ENCODE assay signal across 23 mouse cellular contexts in the genomic region with DNA sequence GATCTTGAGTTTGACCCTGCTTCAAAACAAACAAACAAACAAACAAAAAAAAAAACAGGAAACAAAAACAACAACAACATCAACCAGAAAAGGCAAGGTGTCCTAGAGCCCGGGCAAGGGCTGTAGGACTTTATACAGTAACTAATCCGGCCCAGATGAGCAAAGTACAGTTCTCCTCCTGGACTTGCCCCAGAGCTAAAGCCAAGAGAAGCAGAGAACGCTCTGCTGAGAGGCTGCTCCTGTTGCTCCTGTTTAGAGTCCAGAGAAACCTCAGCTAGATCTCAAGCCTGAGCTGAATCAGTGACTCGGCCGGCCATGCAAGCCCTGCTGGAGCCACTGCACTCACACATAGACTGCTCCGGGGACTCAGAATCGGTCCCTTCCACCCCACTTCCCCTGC. TPM values are rescaled to one million over a fixed set of nuclear protein-coding genes. Genes with fewer than 3 reads are reported as not detected.
DNase-seq lines count a peak whose midpoint lies in the region; ATAC-seq and TF ChIP-seq lines count a peak whose summit lies in the region.
"Had no signal": no experiment of that assay in that cellular context is flagged by ENCODE, and none has a peak within 500 bp of the region (broad histone marks: within the 10 kb centered on the region; RNA-seq: fewer than 3 reads in every experiment).

No protein-coding gene starts in this region.

- H3K4me1 ChIP-seq in MEL (ENCODE audit: control insufficient read depth in 1 of 2, insufficient read depth in 2 of 2, low read length in 2 of 2) = peaks cover 0 to 8% of the 10 kb centered on the region in 2 experiments; a peak in 2 of 4 replicates
- peaks cover 17% of the 10 kb centered on the region for H3K4me1 ChIP-seq in liver, embryonic 15.5 days (replicated peaks)
- H3K4me1 ChIP-seq: forebrain, embryonic 13.5 days; heart, embryonic 13.5 days; hindbrain, embryonic 15.5 days; midbrain, embryonic 15.5 days had no signal

- no peak for TF ChIP-seq RAD21 in MEL (IDR thresholded peaks at IDR 0.05; ENCODE audit: low read depth, low read length)

- no peak for ATAC-seq in liver, embryonic 15.5 days (ENCODE audit: insufficient read depth)
- ATAC-seq: forebrain, embryonic 13.5 days; midbrain, embryonic 15.5 days had no signal

- no peaks in the 10 kb centered on the region for H3K27me3 ChIP-seq in MEL (ENCODE audit: control insufficient read depth in 1 of 2, insufficient read depth in 2 of 2, low read length in 2 of 2)
- no peaks in the 10 kb centered on the region for H3K27me3 ChIP-seq in liver, embryonic 15.5 days
- H3K27me3 ChIP-seq: forebrain, embryonic 13.5 days; heart, embryonic 13.5 days; hindbrain, embryonic 15.5 days; midbrain, embryonic 15.5 days had no signal

- H3K36me3 ChIP-seq in MEL (ENCODE audit: control insufficient read depth in 1 of 2, insufficient read depth in 2 of 2, low read length in 2 of 2) = peaks cover 0 to 2% of the 10 kb centered on the region in 2 experiments; a peak in 1 of 4 replicates
- H3K36me3 ChIP-seq in liver, embryonic 15.5 days (replicated peaks) = no peaks in the 10 kb centered on the region
- H3K36me3 ChIP-seq: heart, embryonic 13.5 days; hindbrain, embryonic 15.5 days; midbrain, embryonic 15.5 days had no signal

- TF ChIP-seq CTCF in MEL (IDR thresholded peaks at IDR 0.05 in 2 of 3, conservative IDR thresholded peaks at IDR 0.05 in 1 of 3; ENCODE audit: control insufficient read depth in 1 of 3, insufficient read depth in 1 of 3, low read depth in 2 of 3, low read length in 3 of 3, poor library complexity in 1 of 3, severe bottlenecking in 1 of 3) = no peak

- H3K9ac ChIP-seq in MEL (ENCODE audit: control insufficient read depth, low read depth, low read length, poor library complexity, severe bottlenecking) = peak overlapping the region; percentile 63
- H3K9ac ChIP-seq in liver, embryonic 15.5 days = peak overlapping the region; percentile 18; the same call in 1 of the 2 replicates
- H3K9ac ChIP-seq: forebrain, embryonic 13.5 days; heart, embryonic 13.5 days; hindbrain, embryonic 15.5 days; lung, embryonic 14.5 days; midbrain, embryonic 15.5 days had no signal

- H3K9me3 ChIP-seq in MEL (replicated peaks; ENCODE audit: insufficient read depth, low read length) = no peaks in the 10 kb centered on the region
- no peaks in the 10 kb centered on the region for H3K9me3 ChIP-seq in liver, embryonic 15.5 days (replicated peaks)
- H3K9me3 ChIP-seq: forebrain, embryonic 13.5 days; heart, embryonic 13.5 days; hindbrain, embryonic 15.5 days; midbrain, embryonic 15.5 days had no signal

- H3K4me2 ChIP-seq in liver, embryonic 15.5 days = peak overlapping the region; percentile 7; the same call in 1 of the 2 replicates
- H3K4me2 ChIP-seq: forebrain, embryonic 13.5 days; heart, embryonic 13.5 days; hindbrain, embryonic 15.5 days; lung, embryonic 14.5 days; midbrain, embryonic 15.5 days had no signal

- TF ChIP-seq POLR2A in MEL (IDR thresholded peaks at IDR 0.05; ENCODE audit: control insufficient read depth in 1 of 2, insufficient read depth in 1 of 2, low read depth in 1 of 2, low read length in 2 of 2, poor library complexity in 1 of 2) = no peak

- H3K27ac ChIP-seq in MEL (ENCODE audit: control insufficient read depth, low read depth, low read length) = no peak overlapping the region
- peak overlapping the region; percentile 53 for H3K27ac ChIP-seq in liver, embryonic 15.5 days (replicated peaks)
- H3K27ac ChIP-seq: forebrain, embryonic 13.5 days; heart, embryonic 13.5 days; hindbrain, embryonic 15.5 days; macrophage; midbrain, embryonic 15.5 days had no signal

- H3K4me3 ChIP-seq in MEL (ENCODE audit: control insufficient read depth in 1 of 2, insufficient read depth in 1 of 2, low read depth in 2 of 2, low read length in 2 of 2) = peak overlapping the region; percentile 34 to 39; a peak in 3 of 4 replicates
- H3K4me3 ChIP-seq in liver, embryonic 15.5 days (replicated peaks) = no peak overlapping the region
- H3K4me3 ChIP-seq: forebrain, embryonic 13.5 days; heart, embryonic 13.5 days; hindbrain, embryonic 15.5 days; midbrain, embryonic 15.5 days had no signal

- DNase-seq in kidney, adult 18-20 months = peak; percentile 50
- no peak for DNase-seq in kidney, postnatal 4 days
- peak; percentile 67 for DNase-seq in MEL (ENCODE audit: low read depth, low spot score)
- DNase-seq in kidney, adult 9 months = peak; percentile 87
- DNase-seq in layer of hippocampus, postnatal 10 days (ENCODE audit: low spot score in 2 of 2) = no peak
- DNase-seq in lung, postnatal 10 days = no peak
- DNase-seq: cerebellum, postnatal 14 days; heart, adult 11 months; heart, postnatal 36 days; right cerebral cortex, adult 18-20 months; thymus, adult 18-20 months had no signal

- 36% methylated on average over 7 of the region's 7 CpGs for WGBS in liver, embryonic 15.5 days (ENCODE audit: insufficient replicate concordance)

- H3K79me2 ChIP-seq in MEL (ENCODE audit: control insufficient read depth, insufficient read depth, low read length, poor library complexity) = no peaks in the 10 kb centered on the region

- no peak for TF ChIP-seq EP300 in MEL (IDR thresholded peaks at IDR 0.05; ENCODE audit: low read depth in 1 of 2, low read length in 2 of 2)

TF ChIP-seq in MEL, 35 proteins besides CTCF, POLR2A, EP300 and RAD21:
- TF ChIP-seq ZMIZ1 (IDR thresholded peaks at IDR 0.05; ENCODE audit: low read depth, low read length) (no peak), KAT2A (conservative IDR thresholded peaks at IDR 0.05; ENCODE audit: low read depth, low read length) (no peak), JUND (IDR thresholded peaks at IDR 0.05; ENCODE audit: low read depth, low read length) (no peak), SMC3 (IDR thresholded peaks at IDR 0.05; ENCODE audit: low read depth, low read length) (0 out of 2 replicates have a peak, but pooled peaks have one; percentile 19), TAL1 (IDR thresholded peaks at IDR 0.05; ENCODE audit: low read length) (no peak)
TF ChIP-seq in MEL: peak in this region for 1.

RNA-seq across cellular contexts. Expression of a gene that starts 8.8 kb away (rescaled TPM):
- 0.98 and 1.6 TPM in 2 replicates for total RNA-seq in MEL (2012; rRNA removed)
- polyA plus RNA-seq in MEL (2012; ENCODE audit: insufficient read depth in 1 of 2, insufficient read length in 2 of 2, low read depth in 1 of 2, low replicate concordance in 2 of 2, missing spikeins in 1 of 2) = 1 to 10 TPM in 1 of 2 experiments, not detected in 1; 5.0 TPM
- polyA plus RNA-seq in liver, embryonic 15.5 days (2015; fragmentation: Nextera tagmentation; extraction: Ambion mirVana) = 2.6 and 3.0 TPM in 2 replicates
- not detected for total RNA-seq in layer of hippocampus, postnatal 10 days (2021)
- total RNA-seq: layer of hippocampus, adult 18-20 months; left cerebral cortex, adult 18-20 months had no signal

RNA-seq across cellular contexts. Expression of a gene that starts 11.1 kb away (rescaled TPM):
- 0.54 TPM in 1 of 2 replicates, not detected in the other for total RNA-seq in MEL (2012; rRNA removed)
- under 1 TPM in 1 of 2 experiments, not detected in 1; 0.33 TPM for polyA plus RNA-seq in MEL (2012; ENCODE audit: insufficient read depth in 1 of 2, insufficient read length in 2 of 2, low read depth in 1 of 2, low replicate concordance in 2 of 2, missing spikeins in 1 of 2)
- not detected in 2 replicates for polyA plus RNA-seq in liver, embryonic 15.5 days (2015; fragmentation: Nextera tagmentation; extraction: Ambion mirVana)
- total RNA-seq in layer of hippocampus, postnatal 10 days (2021) = under 1 TPM in 1 of 2 experiments, not detected in 1; 0.94 TPM
- total RNA-seq: heart, postnatal 36 days; layer of hippocampus, adult 18-20 months had no signal
- polyA plus RNA-seq: forebrain, embryonic 13.5 days; heart, embryonic 13.5 days; limb, embryonic 11.5 days; lung, embryonic 14.5 days; macrophage; midbrain, embryonic 15.5 days had no signal

RNA-seq across cellular contexts. Expression of a gene that starts 14.5 kb away (rescaled TPM):
- not detected in 2 replicates for total RNA-seq in MEL (2012; rRNA removed)
- under 1 TPM in 1 of 2 experiments, not detected in 1; 0.10 TPM for polyA plus RNA-seq in MEL (2012; ENCODE audit: insufficient read depth in 1 of 2, insufficient read length in 2 of 2, low read depth in 1 of 2, low replicate concordance in 2 of 2, missing spikeins in 1 of 2)
- polyA plus RNA-seq in liver, embryonic 15.5 days (2015; fragmentation: Nextera tagmentation; extraction: Ambion mirVana) = not detected in 2 replicates
- 1 to 10 TPM in 1 of 2 experiments, not detected in 1; 1.1 TPM for total RNA-seq in layer of hippocampus, postnatal 10 days (2021)
- total RNA-seq: heart, postnatal 36 days had no signal
- polyA plus RNA-seq: C2C12; forebrain, embryonic 13.5 days; heart, embryonic 13.5 days; hindbrain, embryonic 15.5 days; limb, embryonic 11.5 days; lung, embryonic 14.5 days; macrophage; midbrain, embryonic 15.5 days; urinary bladder, adult 2 months had no signal

RNA-seq across cellular contexts. Expression of a gene that starts 16.9 kb away (rescaled TPM):
- 30.4 and 31.4 TPM in 2 replicates for total RNA-seq in MEL (2012; rRNA removed)
- polyA plus RNA-seq in MEL (2012; ENCODE audit: insufficient read depth in 1 of 2, insufficient read length in 2 of 2, low read depth in 1 of 2, low replicate concordance in 2 of 2, missing spikeins in 1 of 2) = 10 to 100 TPM in 1 of 2 experiments, not detected in 1; 44.4 TPM
- 76.8 and 80.4 TPM in 2 replicates for polyA plus RNA-seq in liver, embryonic 15.5 days (2015; fragmentation: Nextera tagmentation; extraction: Ambion mirVana)
- total RNA-seq in layer of hippocampus, postnatal 10 days (2021) = 10 to 100 TPM; 60.3 to 61.5 TPM

RNA-seq across cellular contexts. Expression of a gene that starts 17.1 kb away (rescaled TPM):
- 96.3 and 104 TPM in 2 replicates for total RNA-seq in MEL (2012; rRNA removed)
- 100 to 1,000 TPM; 114 to 145 TPM for polyA plus RNA-seq in MEL (2012; ENCODE audit: insufficient read depth in 1 of 2, insufficient read length in 2 of 2, low read depth in 1 of 2, low replicate concordance in 2 of 2, missing spikeins in 1 of 2)
- 70.3 and 79.4 TPM in 2 replicates for polyA plus RNA-seq in liver, embryonic 15.5 days (2015; fragmentation: Nextera tagmentation; extraction: Ambion mirVana)
- 100 to 1,000 TPM; 117 to 125 TPM for total RNA-seq in layer of hippocampus, postnatal 10 days (2021)

Comparison
In these comparisons a context has a peak if more than half of its experiments do, and no peak if none do; other contexts are left out.
1. DNase-seq: peak in kidney, adult 18-20 months (single experiment), MEL (single experiment) and kidney, adult 9 months (single experiment); none in kidney, postnatal 4 days (0 of 2), layer of hippocampus, postnatal 10 days (0 of 2) and lung, postnatal 10 days (single experiment).